Mouse (Mus musculus) left cerebral cortex, adult 2 months (tissue): ENCODE measurements at regions not wholly inside any gene's neighbourhood (a gene's known extent, or its start where the extent isn't known, plus 50 kb on each side); places are given as distances from the start of the nearest gene placed in this dataset.

Experiments
- DNase-seq, 2 experiments: peaks; one replicate each; pipeline ENCODE4 v3.0.0; 2021 to 2022; ENCODE audit warnings: low spot score in 2 of 2, mixed read lengths in 1 of 2; ENCODE audit errors: extremely low spot score in 1 of 2
- H3K27ac ChIP-seq: fragments of 200-600 bp; 2 replicates; pipeline ENCODE4 v1.8.1; 2022
- H3K4me3 ChIP-seq: fragments of 200-600 bp; 2 replicates; pipeline ENCODE4 v1.8.1; 2022
- CTCF ChIP-seq: fragments of 200-600 bp; IDR thresholded peaks from 2 replicates; pipeline ENCODE4 v1.8.1; 2022; ENCODE audit warnings: antibody characterized with exemption, mild to moderate bottlenecking, moderate library complexity
- intact Hi-C: fragments of 180-260 bp; cut with DNase I; formaldehyde crosslinking; loops from one replicate; pipeline ENCODE4 v1.15.1; 2025

- no peak for TF ChIP-seq CTCF
- no peak for DNase-seq
- intact Hi-C loops, result no loop called here
- Histone ChIP-seq H3K27ac (no peak overlapping the region), H3K4me3 (no peak overlapping the region)
Observed at GRCm38 (mm10) chr8:29913576-29913975, 2466.1 kb downstream of the Poteg start.

DNA sequence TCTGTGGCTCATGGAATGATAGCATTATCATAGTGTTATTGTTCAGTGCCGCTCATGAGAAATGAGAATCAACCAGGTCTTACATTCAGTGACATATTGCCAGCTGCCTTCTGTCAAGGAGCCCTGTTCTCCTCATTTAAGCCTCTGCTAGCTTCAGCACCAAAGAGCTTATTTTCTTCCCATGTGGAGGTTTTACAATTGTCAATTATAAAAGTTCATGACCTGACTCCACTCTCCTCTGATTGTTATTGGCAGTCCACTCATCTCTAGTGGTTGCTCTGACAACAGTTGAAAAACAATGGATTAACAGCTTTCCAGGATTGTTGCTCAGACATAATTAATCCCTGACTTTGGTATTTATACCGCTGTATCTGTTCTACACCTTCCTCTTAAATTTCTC is 2473.0 kb downstream of the Poteg start:
- intact Hi-C loops, result no loop called here
- no peak for TF ChIP-seq CTCF
- no peak overlapping the region for H3K4me3 ChIP-seq
- no peak for DNase-seq
- no peak overlapping the region for H3K27ac ChIP-seq

DNA sequence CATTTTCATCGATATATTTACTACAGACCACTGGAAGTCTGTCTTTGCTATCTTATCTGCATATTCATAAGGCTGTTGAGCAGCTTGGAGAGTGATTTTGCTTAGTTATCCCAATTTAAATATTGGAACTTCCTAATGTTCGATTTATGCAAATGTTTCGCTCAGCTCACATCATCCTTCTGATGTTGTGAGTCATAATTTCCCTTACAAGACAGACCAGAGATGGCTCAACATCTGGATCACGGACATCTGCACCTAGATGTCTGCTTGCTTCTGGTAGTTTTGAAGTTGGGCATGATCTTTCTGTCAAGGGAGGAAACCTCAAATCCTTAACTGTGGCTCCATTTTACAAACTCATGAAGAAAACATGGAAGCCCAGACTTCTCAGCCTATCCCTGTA is 2480.8 kb downstream of the Poteg start:
- intact Hi-C loops, result no loop called here
- no peak for DNase-seq
- no peak overlapping the region for H3K27ac ChIP-seq
- TF ChIP-seq CTCF, result no peak
- H3K4me3 ChIP-seq, result no peak overlapping the region

DNA sequence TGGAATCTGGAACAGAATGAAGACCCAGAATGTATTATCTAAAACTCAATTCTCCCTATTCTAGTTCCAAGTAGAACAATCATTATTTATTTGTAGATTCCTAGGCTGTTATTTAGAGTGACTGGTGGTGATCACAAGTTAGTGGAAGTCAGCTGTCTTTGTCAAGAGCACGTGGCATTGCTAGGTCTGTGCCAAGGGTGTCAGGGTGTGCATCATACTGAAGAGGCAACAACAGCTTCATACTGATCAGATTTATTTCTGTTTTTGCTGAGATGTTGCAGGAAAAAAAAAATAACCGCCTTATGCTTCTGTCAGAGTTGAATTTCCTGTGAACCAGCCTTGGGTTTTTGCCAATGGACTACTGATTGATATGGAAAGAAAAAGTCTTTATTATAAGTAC is 2513.9 kb downstream of the Poteg start:
- TF ChIP-seq CTCF, result no peak
- Histone ChIP-seq H3K27ac (no peak overlapping the region), H3K4me3 (no peak overlapping the region)
- intact Hi-C loops, result no loop called here
- no peak for DNase-seq

- intact Hi-C loops, result no loop called here
- no peak for DNase-seq
- Histone ChIP-seq H3K27ac (no peak overlapping the region), H3K4me3 (no peak overlapping the region)
- TF ChIP-seq CTCF, result no peak
Observed at GRCm38 (mm10) chr8:29976651-29977350, 2529.3 kb downstream of the Poteg start.

DNA sequence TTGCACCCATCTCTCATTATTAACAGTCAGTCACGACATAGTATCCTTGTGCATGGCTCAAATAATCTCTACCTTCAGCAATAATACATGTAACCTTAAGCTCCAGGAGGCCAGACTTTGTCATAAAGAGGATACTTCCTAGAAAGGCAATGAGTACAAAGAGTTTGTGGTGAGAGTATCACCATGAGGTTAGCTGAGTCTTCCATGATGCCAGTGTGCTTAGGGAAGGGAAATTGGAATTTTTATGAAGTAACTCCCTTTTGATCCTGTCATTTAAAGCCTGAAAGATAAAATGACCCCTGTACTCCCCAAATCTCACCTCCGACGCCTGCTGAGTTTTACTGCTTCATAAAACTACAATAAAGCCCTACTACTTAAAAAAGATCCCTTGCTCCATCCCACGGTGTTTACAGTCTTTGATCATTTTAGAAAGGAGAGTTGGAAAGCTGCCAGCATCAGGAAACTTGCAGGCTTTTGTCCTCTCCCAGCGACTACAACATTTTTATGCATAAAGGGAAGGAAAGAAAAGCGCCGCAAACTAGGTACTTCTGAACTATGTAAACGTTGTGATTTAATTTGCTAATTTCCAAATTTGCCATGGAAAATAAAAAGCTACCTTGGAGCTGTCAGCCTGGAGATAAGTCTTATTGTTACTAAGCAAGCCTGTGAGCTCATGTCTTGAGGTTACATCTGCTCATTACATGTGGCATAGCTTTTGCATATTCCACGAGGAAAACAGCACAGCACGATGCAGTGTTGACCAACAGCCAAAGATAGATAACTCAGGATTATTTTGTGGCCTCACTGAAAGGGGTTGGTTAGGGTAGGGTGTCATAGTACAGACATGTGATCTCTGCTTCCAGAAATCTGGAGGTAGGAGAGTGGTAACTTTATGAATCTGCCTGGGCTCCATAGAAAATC is 2531.4 kb downstream of the Poteg start:
- Histone ChIP-seq H3K27ac (no peak overlapping the region), H3K4me3 (no peak overlapping the region)
- peak; percentile 11 for DNase-seq
- no peak for TF ChIP-seq CTCF
- intact Hi-C loops, result no loop called here

DNA sequence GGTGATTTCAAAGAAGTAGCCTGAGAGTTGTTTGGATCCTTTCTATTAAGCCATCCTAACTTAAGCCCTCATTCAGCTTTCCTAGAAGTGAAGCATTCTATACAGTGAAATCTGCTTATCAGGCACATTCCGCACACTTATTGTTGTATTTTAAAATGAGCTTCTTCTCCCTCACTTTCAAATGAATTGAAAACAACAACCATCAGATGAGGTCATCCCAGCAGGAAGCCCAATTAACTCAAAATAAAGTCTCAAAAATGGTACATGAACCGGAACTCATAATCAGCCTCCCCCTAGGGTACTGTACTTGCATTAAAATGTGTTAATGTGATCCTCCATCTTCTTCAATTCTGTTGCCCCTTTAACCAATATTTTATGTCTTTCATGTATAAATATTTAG is 2545.1 kb downstream of the Poteg start:
- no peak overlapping the region for H3K4me3 ChIP-seq
- TF ChIP-seq CTCF, result no peak
- no peak for DNase-seq
- intact Hi-C loops, result no loop called here
- H3K27ac ChIP-seq, result no peak overlapping the region

DNA sequence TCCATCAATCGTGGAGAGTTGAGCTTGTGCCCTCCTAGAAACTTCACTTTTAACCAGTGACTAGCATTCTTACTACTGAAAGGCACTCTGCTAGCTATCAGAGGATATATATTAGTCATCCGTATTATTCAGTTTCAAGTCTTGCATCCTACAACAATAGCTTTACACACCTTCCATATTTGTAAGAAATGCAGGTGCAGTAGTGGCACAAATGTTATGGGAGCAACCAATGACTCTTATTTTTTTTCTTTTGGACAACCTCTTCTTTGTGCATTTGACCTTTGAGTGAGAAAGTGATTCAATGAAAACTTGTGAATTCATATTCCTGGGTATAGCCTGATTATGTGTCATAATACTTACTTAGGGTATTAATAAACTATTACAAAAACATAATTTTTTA is 2551.9 kb downstream of the Poteg start:
- no peak for DNase-seq
- TF ChIP-seq CTCF, result no peak
- Histone ChIP-seq H3K4me3 (no peak overlapping the region), H3K27ac (no peak overlapping the region)
- intact Hi-C loops, result no loop called here
